Mouse (Mus musculus) thymus, adult 2 months (tissue): ENCODE measurements at regions not wholly inside any gene's neighbourhood (a gene's known extent, or its start where the extent isn't known, plus 50 kb on each side); places are given as distances from the start of the nearest gene placed in this dataset.

ENCODE experiments used
- CTCF ChIP-seq: fragments of 200-500 bp; IDR thresholded peaks from 2 replicates; pipeline ENCODE4 v1.5.1; 2012; ENCODE audit warnings: mild to moderate bottlenecking, control low read depth, low read length, moderate library complexity, borderline replicate concordance; ENCODE audit not compliant: control insufficient read depth, poor library complexity, insufficient read depth; ENCODE audit errors: extremely low read depth
- POLR2A ChIP-seq: fragments of 200-500 bp; IDR thresholded peaks from 2 replicates; pipeline ENCODE4 v1.6.1; 2012; ENCODE audit warnings: mild to moderate bottlenecking, low read length, control low read depth, moderate library complexity; ENCODE audit not compliant: control insufficient read depth, poor library complexity, insufficient read depth; ENCODE audit errors: extremely low read depth

DNA sequence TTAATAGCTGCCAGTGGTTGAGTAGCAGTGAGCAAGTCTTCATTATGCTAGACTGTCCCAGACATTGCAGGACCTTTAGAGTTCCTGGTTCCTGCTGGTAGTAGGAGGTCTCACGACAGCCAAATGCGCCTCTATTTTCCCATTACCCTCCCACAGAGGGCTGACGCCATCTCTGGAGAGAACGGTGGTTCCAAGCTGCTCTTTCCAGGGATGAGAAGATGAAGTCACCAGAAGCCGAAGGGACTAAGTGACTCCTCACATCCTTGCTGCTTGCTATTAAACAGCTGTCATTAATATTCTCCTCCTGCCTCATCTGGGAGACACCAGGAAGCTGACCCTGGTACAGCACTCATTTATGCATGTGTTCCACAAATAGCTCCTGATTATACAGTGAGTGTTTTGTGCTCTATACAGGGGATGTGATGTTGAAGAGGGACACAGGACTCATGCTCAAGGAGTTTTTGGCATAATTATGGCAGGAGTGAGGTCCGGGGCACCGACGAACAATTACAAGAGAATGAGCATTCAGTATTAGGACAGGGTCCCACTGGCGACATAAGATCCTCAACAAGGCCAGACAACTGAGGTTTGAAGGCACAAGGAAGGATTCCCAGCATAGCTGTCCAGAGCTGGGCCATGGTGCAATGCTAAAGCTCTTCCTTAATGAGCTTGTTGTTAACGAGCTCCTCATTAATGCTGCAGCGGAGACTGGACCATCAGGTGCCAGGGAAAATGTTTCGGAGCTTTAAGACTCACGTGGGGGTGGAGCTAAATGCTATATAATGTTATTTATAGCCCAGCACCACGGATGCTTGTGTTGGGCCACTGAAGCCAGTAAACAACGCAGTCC is 145.6 kb downstream of the Kit start:
- TF ChIP-seq CTCF (no peak), POLR2A (no peak)
